Mouse (Mus musculus) erythroid progenitor cell, adult 5-6 weeks (primary cell): ENCODE results near the gene Olfr1105. TPM values are rescaled to one million over a fixed set of nuclear protein-coding genes. Genes with fewer than 3 reads are reported as not detected.

Experiments used
- ATAC-seq: replicated peaks from 2 replicates; pipeline ENCODE4 v1.8.0; 2016; ENCODE audit warnings: moderate number of reproducible peaks, mild to moderate bottlenecking, moderate TSS enrichment, inconsistent platforms; ENCODE audit not compliant: poor library complexity, low FRiP score, severe bottlenecking
- total RNA-seq, 2 experiments: library from RNA; stranded (forward) in 1 of 2; stranded (reverse) in 1 of 2; fragments of 150-400 nt in 1 of 2; fragments of 186-747, 209-891 nt in 1 of 2; gene quantifications; 2 replicates each; pipeline versions ENCODE4 v1.2.3 to v1.2.4; 2015 to 2017; ENCODE audit warnings: low replicate concordance in 2 of 2

Olfr1105 gene
- total RNA-seq (2015; ENCODE audit: low replicate concordance) (not detected in 2 replicates), total RNA-seq (2017; ENCODE audit: low replicate concordance) (not detected in 2 replicates)

- no peak for ATAC-seq
These were observed at the start of gene Olfr1105 for GRCm38 (mm10) chr2:87036431-87036830. Gene Olfr1105, minus strand, starts transcription at chr2:87036531.

DNA sequence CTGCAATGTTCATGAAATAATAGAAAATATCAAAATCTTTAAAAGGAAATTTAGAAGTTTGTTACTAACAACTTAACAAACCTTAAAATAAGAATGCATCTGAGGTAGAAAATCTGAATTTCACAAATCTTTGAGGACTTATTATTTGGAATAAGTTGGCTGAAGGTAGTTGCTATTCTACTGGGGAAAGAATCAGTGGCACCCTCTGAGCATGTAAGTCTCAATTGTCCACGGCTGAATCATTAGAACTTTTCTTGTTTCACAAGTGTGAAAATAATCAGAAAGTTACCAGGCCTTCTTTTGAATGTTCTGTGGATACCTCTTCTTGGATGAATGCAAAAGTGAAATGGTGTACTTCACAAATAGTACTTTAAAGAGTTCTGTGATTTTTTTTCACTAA is 39.4 kb upstream of the Olfr1105 start, which contains the start of gene Olfr1107:
TSS of gene Olfr1107 (minus strand) at position 101 of the 400 bp plus-strand sequence.
- no peak for ATAC-seq

DNA sequence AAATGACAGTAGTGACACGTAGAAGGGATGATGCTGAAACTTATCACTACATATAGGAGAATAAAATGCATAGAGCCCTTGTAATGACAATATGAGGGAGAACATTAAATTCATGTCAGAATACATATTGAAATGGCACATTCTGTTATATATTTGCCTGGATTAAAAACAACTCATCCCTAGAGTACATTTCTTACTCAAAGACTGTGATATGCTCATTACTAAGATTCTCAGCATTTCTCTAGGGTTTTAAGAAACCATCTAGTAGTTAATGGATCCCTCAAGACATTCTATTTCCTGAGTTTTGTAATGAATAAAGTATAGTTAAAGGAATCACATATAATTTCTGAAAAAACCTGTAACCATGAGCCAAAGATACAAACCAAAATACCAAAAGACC is 15.8 kb upstream of the Olfr1105 start, which contains the start of gene Olfr1106:
TSS of gene Olfr1106 (minus strand) at position 101 of the 400 bp plus-strand sequence.
- ATAC-seq: no peak

- no peak for ATAC-seq
These were observed 9.4 kb downstream of the Olfr1105 start, which contains the start of gene Olfr1104 for GRCm38 (mm10) chr2:87026980-87027379. Gene Olfr1104, minus strand, starts transcription at chr2:87027080.

GRCm38 (mm10) chr2:86998098-86998497 is 38.2 kb downstream of the Olfr1105 start, which contains the start of gene Olfr1102:
Gene Olfr1102, plus strand, starts transcription at chr2:86998398.
- ATAC-seq: no peak

DNA sequence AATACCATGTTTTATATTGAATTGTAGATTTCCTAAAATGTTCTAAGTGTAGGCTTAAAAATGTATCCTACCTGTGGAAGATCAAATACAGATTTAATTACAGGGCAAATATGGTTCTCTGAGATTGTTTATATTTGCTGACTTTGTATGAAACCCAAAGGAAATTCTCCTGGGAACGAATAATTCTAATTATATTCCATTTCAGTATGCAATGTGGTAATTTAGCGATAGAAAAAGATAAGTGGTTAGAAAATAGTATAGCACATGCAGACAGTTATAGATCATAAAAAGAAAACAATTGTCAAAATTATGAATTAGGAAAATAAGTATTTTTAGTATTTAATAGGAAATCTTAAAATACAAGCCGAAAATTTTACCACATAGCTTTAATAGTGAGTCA is 45.2 kb downstream of the Olfr1105 start, which contains the start of gene Olfr1101:
TSS of gene Olfr1101 (minus strand) at position 101 of the 400 bp plus-strand sequence.
- no peak for ATAC-seq

Other genes starting within 250 kb of the Olfr1105 start
- not detected in 2 replicates for gene Olfr141, start 226.5 kb downstream of the Olfr1105 start, total RNA-seq (2015; ENCODE audit: low replicate concordance)
- not detected in 2 replicates for gene Olfr141, start 226.5 kb downstream of the Olfr1105 start, total RNA-seq (2017; ENCODE audit: low replicate concordance)
- gene Olfr1094, start 211.9 kb downstream of the Olfr1105 start, total RNA-seq (2015; ENCODE audit: low replicate concordance): not detected in 2 replicates
- gene Olfr1094, start 211.9 kb downstream of the Olfr1105 start, total RNA-seq (2017; ENCODE audit: low replicate concordance): not detected in 2 replicates
- gene Olfr1095, start 184.8 kb downstream of the Olfr1105 start, total RNA-seq (2015; ENCODE audit: low replicate concordance): not detected in 2 replicates
- not detected in 2 replicates for gene Olfr1095, start 184.8 kb downstream of the Olfr1105 start, total RNA-seq (2017; ENCODE audit: low replicate concordance)
- not detected in 2 replicates for gene Gm13723, start 161.7 kb downstream of the Olfr1105 start, total RNA-seq (2015; ENCODE audit: low replicate concordance)
- not detected in 2 replicates for gene Gm13723, start 161.7 kb downstream of the Olfr1105 start, total RNA-seq (2017; ENCODE audit: low replicate concordance)
- not detected in 2 replicates for gene Olfr1097, start 144.3 kb downstream of the Olfr1105 start, total RNA-seq (2015; ENCODE audit: low replicate concordance)
- gene Olfr1097, start 144.3 kb downstream of the Olfr1105 start, total RNA-seq (2017; ENCODE audit: low replicate concordance): not detected in 2 replicates
- not detected in 2 replicates for gene Olfr1098, start 112.0 kb downstream of the Olfr1105 start, total RNA-seq (2015; ENCODE audit: low replicate concordance)
- not detected in 2 replicates for gene Olfr1098, start 112.0 kb downstream of the Olfr1105 start, total RNA-seq (2017; ENCODE audit: low replicate concordance)
- not detected in 2 replicates for gene Olfr1099, start 75.8 kb downstream of the Olfr1105 start, total RNA-seq (2015; ENCODE audit: low replicate concordance)
- not detected in 2 replicates for gene Olfr1099, start 75.8 kb downstream of the Olfr1105 start, total RNA-seq (2017; ENCODE audit: low replicate concordance)
- not detected in 2 replicates for gene Olfr1100, start 56.6 kb downstream of the Olfr1105 start, total RNA-seq (2015; ENCODE audit: low replicate concordance)
- not detected in 2 replicates for gene Olfr1100, start 56.6 kb downstream of the Olfr1105 start, total RNA-seq (2017; ENCODE audit: low replicate concordance)
- gene Olfr1101, start 45.3 kb downstream of the Olfr1105 start, total RNA-seq (2015; ENCODE audit: low replicate concordance): not detected in 2 replicates
- gene Olfr1101, start 45.3 kb downstream of the Olfr1105 start, total RNA-seq (2017; ENCODE audit: low replicate concordance): not detected in 2 replicates
- not detected in 2 replicates for gene Olfr1102, start 38.1 kb downstream of the Olfr1105 start, total RNA-seq (2015; ENCODE audit: low replicate concordance)
- not detected in 2 replicates for gene Olfr1102, start 38.1 kb downstream of the Olfr1105 start, total RNA-seq (2017; ENCODE audit: low replicate concordance)
- gene Olfr1104, start 9.5 kb downstream of the Olfr1105 start, total RNA-seq (2015; ENCODE audit: low replicate concordance): not detected in 2 replicates
- not detected in 2 replicates for gene Olfr1104, start 9.5 kb downstream of the Olfr1105 start, total RNA-seq (2017; ENCODE audit: low replicate concordance)
- not detected in 2 replicates for gene Olfr1106, start 15.7 kb upstream of the Olfr1105 start, total RNA-seq (2015; ENCODE audit: low replicate concordance)
- not detected in 2 replicates for gene Olfr1106, start 15.7 kb upstream of the Olfr1105 start, total RNA-seq (2017; ENCODE audit: low replicate concordance)
- gene Olfr1107, start 39.3 kb upstream of the Olfr1105 start, total RNA-seq (2015; ENCODE audit: low replicate concordance): not detected in 2 replicates
- gene Olfr1107, start 39.3 kb upstream of the Olfr1105 start, total RNA-seq (2017; ENCODE audit: low replicate concordance): not detected in 2 replicates
- not detected in 2 replicates for gene Olfr1109, start 59.5 kb upstream of the Olfr1105 start, total RNA-seq (2015; ENCODE audit: low replicate concordance)
- not detected in 2 replicates for gene Olfr1109, start 59.5 kb upstream of the Olfr1105 start, total RNA-seq (2017; ENCODE audit: low replicate concordance)
- gene Olfr259, start 78.0 kb upstream of the Olfr1105 start, total RNA-seq (2015; ENCODE audit: low replicate concordance): not detected in 2 replicates
- not detected in 2 replicates for gene Olfr259, start 78.0 kb upstream of the Olfr1105 start, total RNA-seq (2017; ENCODE audit: low replicate concordance)
- not detected in 2 replicates for gene Olfr1110, start 103.8 kb upstream of the Olfr1105 start, total RNA-seq (2015; ENCODE audit: low replicate concordance)
- not detected in 2 replicates for gene Olfr1110, start 103.8 kb upstream of the Olfr1105 start, total RNA-seq (2017; ENCODE audit: low replicate concordance)
- not detected in 2 replicates for gene Olfr1111, start 116.1 kb upstream of the Olfr1105 start, total RNA-seq (2015; ENCODE audit: low replicate concordance)
- not detected in 2 replicates for gene Olfr1111, start 116.1 kb upstream of the Olfr1105 start, total RNA-seq (2017; ENCODE audit: low replicate concordance)
- gene Olfr1112, start 151.3 kb upstream of the Olfr1105 start, total RNA-seq (2015; ENCODE audit: low replicate concordance): not detected in 2 replicates
- gene Olfr1112, start 151.3 kb upstream of the Olfr1105 start, total RNA-seq (2017; ENCODE audit: low replicate concordance): not detected in 2 replicates
- not detected in 2 replicates for gene Olfr1113, start 172.4 kb upstream of the Olfr1105 start, total RNA-seq (2015; ENCODE audit: low replicate concordance)
- gene Olfr1113, start 172.4 kb upstream of the Olfr1105 start, total RNA-seq (2017; ENCODE audit: low replicate concordance): not detected in 2 replicates
- not detected in 2 replicates for gene Olfr1115, start 211.5 kb upstream of the Olfr1105 start, total RNA-seq (2015; ENCODE audit: low replicate concordance)
- not detected in 2 replicates for gene Olfr1115, start 211.5 kb upstream of the Olfr1105 start, total RNA-seq (2017; ENCODE audit: low replicate concordance)
- gene Olfr1116, start 231.0 kb upstream of the Olfr1105 start, total RNA-seq (2015; ENCODE audit: low replicate concordance): not detected in 2 replicates
- gene Olfr1116, start 231.0 kb upstream of the Olfr1105 start, total RNA-seq (2017; ENCODE audit: low replicate concordance): not detected in 2 replicates